17 mouse cellular contexts compared by ENCODE assay signal in genomic region chr19:47360921-47361320, GRCm38 (mm10).
DNase-seq lines count a peak whose midpoint lies in the region; ATAC-seq and TF ChIP-seq lines count a peak whose summit lies in the region.
"Had no signal": no experiment of that assay in that cellular context is flagged by ENCODE, and none has a peak within 500 bp of the region (broad histone marks: within the 10 kb centered on the region; RNA-seq: fewer than 3 reads in every experiment).

No protein-coding gene starts in this region.

- DNase-seq in hindbrain, postnatal 0 days (ENCODE audit: low spot score) = no peak
- no peak for DNase-seq in hindbrain, embryonic 14.5 days (ENCODE audit: low spot score)
- DNase-seq in lung, postnatal 0 days (ENCODE audit: low spot score) = no peak
- no peak for DNase-seq in lung, adult 2 months
- peak; percentile 56 for DNase-seq in R1 (ENCODE audit: low read depth, low spot score)
- DNase-seq in stomach, postnatal 0 days (ENCODE audit: low spot score) = no peak
- no peak for DNase-seq in ovary, postnatal 14 days (ENCODE audit: low spot score)
- DNase-seq in urinary bladder, postnatal 10 days (ENCODE audit: low spot score) = no peak
- DNase-seq: gastrocnemius, postnatal 25 days; kidney, adult 18-20 months; kidney, postnatal 4 days; right cerebral cortex, postnatal 25 days; thymus, adult 18-20 months had no signal

- peak; percentile 37; the same call in 1 of the 2 replicates for TF ChIP-seq CTCF in hindbrain, postnatal 0 days (IDR thresholded peaks at IDR 0.05; ENCODE audit: low read depth)
- TF ChIP-seq CTCF in lung, postnatal 0 days (IDR thresholded peaks at IDR 0.05) = peak; percentile 34
- TF ChIP-seq CTCF in lung, adult 2 months (IDR thresholded peaks at IDR 0.05; ENCODE audit: insufficient read depth, low read length) = no peak
- peak; percentile 54 for TF ChIP-seq CTCF in stomach, postnatal 0 days (IDR thresholded peaks at IDR 0.05; ENCODE audit: low read depth)

- no peaks in the 10 kb centered on the region for H3K27me3 ChIP-seq in hindbrain, postnatal 0 days (ENCODE audit: insufficient read depth, low read length)
- H3K27me3 ChIP-seq in hindbrain, embryonic 14.5 days (ENCODE audit: control insufficient read depth, insufficient read depth, low read length) = no peaks in the 10 kb centered on the region
- no peaks in the 10 kb centered on the region for H3K27me3 ChIP-seq in lung, postnatal 0 days (replicated peaks; ENCODE audit: insufficient read depth, low read length)
- no peaks in the 10 kb centered on the region for H3K27me3 ChIP-seq in stomach, postnatal 0 days (ENCODE audit: control insufficient read depth, insufficient read depth, low read length)
- H3K27me3 ChIP-seq: hindbrain, embryonic 15.5 days; neural tube, embryonic 13.5 days had no signal

- H3K4me1 ChIP-seq in hindbrain, postnatal 0 days (ENCODE audit: insufficient read depth, low read length) = peaks cover 5% of the 10 kb centered on the region; the same call in 1 of the 2 replicates
- no peaks in the 10 kb centered on the region; the same call in 1 of the 2 replicates for H3K4me1 ChIP-seq in hindbrain, embryonic 14.5 days (replicated peaks; ENCODE audit: control insufficient read depth, insufficient read depth, low read length)
- H3K4me1 ChIP-seq in lung, postnatal 0 days (ENCODE audit: insufficient read depth, low read depth, low read length) = no peaks in the 10 kb centered on the region
- peaks cover 3% of the 10 kb centered on the region; the same call in 1 of the 2 replicates for H3K4me1 ChIP-seq in lung, adult 2 months (ENCODE audit: control insufficient read depth, insufficient read depth, low read length)
- no peaks in the 10 kb centered on the region for H3K4me1 ChIP-seq in stomach, postnatal 0 days (replicated peaks; ENCODE audit: control insufficient read depth, insufficient read depth)

- no peak overlapping the region for H3K4me3 ChIP-seq in hindbrain, postnatal 0 days (ENCODE audit: low read length)
- H3K4me3 ChIP-seq in hindbrain, embryonic 14.5 days (replicated peaks; ENCODE audit: low read length) = no peak overlapping the region
- H3K4me3 ChIP-seq in lung, postnatal 0 days (ENCODE audit: low read depth, low read length) = no peak overlapping the region
- H3K4me3 ChIP-seq in lung, adult 2 months (replicated peaks; ENCODE audit: extremely low read depth, low read depth, low read length) = no peak overlapping the region
- no peak overlapping the region for H3K4me3 ChIP-seq in stomach, postnatal 0 days (ENCODE audit: low read depth, low read length)
- H3K4me3 ChIP-seq: forebrain, embryonic 10.5 days; heart, embryonic 10.5 days; hindbrain, embryonic 15.5 days; neural tube, embryonic 13.5 days had no signal

- no peaks in the 10 kb centered on the region for H3K36me3 ChIP-seq in hindbrain, postnatal 0 days (ENCODE audit: insufficient read depth, low read length)
- no peaks in the 10 kb centered on the region for H3K36me3 ChIP-seq in hindbrain, embryonic 14.5 days (replicated peaks; ENCODE audit: control insufficient read depth, insufficient read depth)
- no peaks in the 10 kb centered on the region; the same call in 1 of the 2 replicates for H3K36me3 ChIP-seq in lung, postnatal 0 days (ENCODE audit: insufficient read depth, low read length)
- H3K36me3 ChIP-seq in stomach, postnatal 0 days (ENCODE audit: control insufficient read depth, insufficient read depth, low read length) = no peaks in the 10 kb centered on the region
- H3K36me3 ChIP-seq: hindbrain, embryonic 15.5 days; neural tube, embryonic 13.5 days had no signal

- H3K4me2 ChIP-seq in hindbrain, postnatal 0 days (ENCODE audit: low read depth, low read length) = no peak overlapping the region
- no peak overlapping the region for H3K4me2 ChIP-seq in hindbrain, embryonic 14.5 days (replicated peaks)
- H3K4me2 ChIP-seq in lung, postnatal 0 days (replicated peaks; ENCODE audit: low read depth, low read length) = no peak overlapping the region
- H3K4me2 ChIP-seq in stomach, postnatal 0 days (replicated peaks; ENCODE audit: low read depth) = no peak overlapping the region
- H3K4me2 ChIP-seq: hindbrain, embryonic 15.5 days; neural tube, embryonic 13.5 days had no signal

- no peak overlapping the region for H3K27ac ChIP-seq in hindbrain, postnatal 0 days
- no peak overlapping the region for H3K27ac ChIP-seq in hindbrain, embryonic 14.5 days
- no peak overlapping the region for H3K27ac ChIP-seq in lung, postnatal 0 days (ENCODE audit: low read length)
- no peak overlapping the region for H3K27ac ChIP-seq in stomach, postnatal 0 days (replicated peaks)
- H3K27ac ChIP-seq: hindbrain, embryonic 15.5 days had no signal

- no peaks in the 10 kb centered on the region for H3K9me3 ChIP-seq in hindbrain, postnatal 0 days (ENCODE audit: low read length)
- no peaks in the 10 kb centered on the region for H3K9me3 ChIP-seq in hindbrain, embryonic 14.5 days (ENCODE audit: control insufficient read depth, low read length)
- no peaks in the 10 kb centered on the region for H3K9me3 ChIP-seq in lung, postnatal 0 days (ENCODE audit: low read length)
- no peaks in the 10 kb centered on the region for H3K9me3 ChIP-seq in stomach, postnatal 0 days (ENCODE audit: control insufficient read depth, low read length)
- H3K9me3 ChIP-seq: forebrain, embryonic 10.5 days; heart, embryonic 10.5 days; hindbrain, embryonic 15.5 days; neural tube, embryonic 13.5 days had no signal

- 94% methylated on average over 3 of the region's 3 CpGs for WGBS in hindbrain, postnatal 0 days
- WGBS in hindbrain, embryonic 14.5 days = 84% methylated on average over 3 of the region's 3 CpGs
- 83% methylated on average over 3 of the region's 3 CpGs for WGBS in lung, postnatal 0 days
- WGBS in lung, adult 2 months = 81% methylated on average over 3 of the region's 3 CpGs
- 80% methylated on average over 3 of the region's 3 CpGs for WGBS in stomach, postnatal 0 days

- no peak for TF ChIP-seq EP300 in lung, postnatal 0 days (IDR thresholded peaks at IDR 0.05)
- no peak for TF ChIP-seq EP300 in stomach, postnatal 0 days (optimal IDR thresholded peaks at IDR 0.05)

- H3K9ac ChIP-seq in hindbrain, postnatal 0 days (replicated peaks; ENCODE audit: low read length) = no peak overlapping the region
- no peak overlapping the region for H3K9ac ChIP-seq in hindbrain, embryonic 14.5 days
- H3K9ac ChIP-seq in lung, postnatal 0 days (replicated peaks; ENCODE audit: low read depth) = no peak overlapping the region
- H3K9ac ChIP-seq in stomach, postnatal 0 days (ENCODE audit: low read length) = no peak overlapping the region
- H3K9ac ChIP-seq: hindbrain, embryonic 15.5 days; neural tube, embryonic 13.5 days had no signal

- no peak for TF ChIP-seq POLR2A in lung, adult 2 months (IDR thresholded peaks at IDR 0.05; ENCODE audit: borderline replicate concordance, extremely low read depth, low read depth, low read length)

- no peak for ATAC-seq in hindbrain, postnatal 0 days
- no peak for ATAC-seq in hindbrain, embryonic 14.5 days (ENCODE audit: low FRiP score)
- ATAC-seq in lung, postnatal 0 days = no peak
- ATAC-seq in stomach, postnatal 0 days (ENCODE audit: low FRiP score, low TSS enrichment) = no peak
